Mouse (Mus musculus): Measurements from ENCODE around the gene Ptgr1. TPM values are rescaled to one million over a fixed set of nuclear protein-coding genes. Genes with fewer than 3 reads are reported as not detected.

The Ptgr1 gene
- polyA plus RNA-seq, 2 experiments: 19.2 to 34.7 TPM

DNA sequence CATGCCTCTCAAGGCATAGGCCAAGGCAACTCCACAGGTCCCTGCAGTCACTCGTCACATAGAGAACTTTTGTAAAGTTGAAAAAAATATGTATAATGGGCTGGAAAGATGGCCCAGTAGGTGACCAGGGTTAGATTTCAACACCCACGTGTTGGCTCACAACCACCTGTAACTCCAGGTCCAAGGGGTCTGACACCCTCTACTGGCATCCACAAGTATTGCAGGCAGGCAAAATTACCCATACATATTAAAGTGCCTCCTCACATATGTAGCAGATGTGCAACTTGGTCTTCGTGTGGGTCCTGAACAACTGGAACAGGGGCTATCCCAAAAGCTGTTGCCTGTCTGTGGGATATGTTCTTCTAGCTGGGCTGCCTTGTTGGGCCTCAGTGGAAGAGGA lies 59.3 kb downstream of the Ptgr1 start:
- H3K27ac ChIP-seq (replicated peaks; ENCODE audit: low read depth, low read length): no peak overlapping the region
- 60% methylated on average over 3 of the region's 3 CpGs for WGBS

DNA sequence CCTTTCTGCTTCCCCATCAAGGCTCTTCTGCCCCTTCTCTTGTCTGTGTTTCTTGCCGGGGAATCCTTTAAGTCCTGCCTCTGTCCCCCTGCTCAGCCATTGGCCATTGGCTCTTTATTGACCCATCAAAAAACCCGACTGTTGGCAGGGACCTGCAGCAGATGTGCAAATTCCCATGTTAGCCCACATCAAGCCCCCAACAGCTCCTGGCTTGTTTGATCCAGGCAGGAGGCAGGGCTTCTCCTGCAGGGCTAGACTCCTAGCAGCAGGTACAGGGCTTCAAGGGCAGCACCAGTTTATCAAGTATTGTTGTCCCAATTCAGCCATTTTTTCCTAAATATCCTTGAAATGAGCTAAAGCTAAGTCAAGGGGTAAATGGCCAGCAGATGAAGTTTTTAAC lies 60.8 kb downstream of the Ptgr1 start:
- H3K36me3 ChIP-seq (ENCODE audit: control insufficient read depth, insufficient read depth, low read length): no peaks in the 10 kb centered on the region
- H3K9me3 ChIP-seq (ENCODE audit: control insufficient read depth, low read length): no peaks in the 10 kb centered on the region
- H3K4me1 ChIP-seq (ENCODE audit: control insufficient read depth, insufficient read depth, low read length): no peaks in the 10 kb centered on the region
- no peak for TF ChIP-seq POLR2A (IDR thresholded peaks at IDR 0.05; ENCODE audit: borderline replicate concordance, extremely low read depth, insufficient read depth, insufficient read length)
- no peak overlapping the region for H3K4me3 ChIP-seq (replicated peaks; ENCODE audit: low read length)
- no peak for ATAC-seq (ENCODE audit: low FRiP score, low read depth)
- no peak for DNase-seq (ENCODE audit: low spot score)
- no peak overlapping the region for H3K4me2 ChIP-seq (replicated peaks; ENCODE audit: low read depth, low read length, severe bottlenecking)
- no peak overlapping the region for H3K27ac ChIP-seq (replicated peaks; ENCODE audit: low read depth, low read length)
- H3K27me3 ChIP-seq (ENCODE audit: control insufficient read depth, insufficient read depth, low read length): no peaks in the 10 kb centered on the region
- 21% methylated on average over 2 of the region's 2 CpGs for WGBS
- no peak overlapping the region for H3K9ac ChIP-seq (ENCODE audit: low read depth, low read length, severe bottlenecking)

More for the DNA sequence above, 59.3 kb downstream of the Ptgr1 start:
- no peaks in the 10 kb centered on the region for H3K9me3 ChIP-seq (ENCODE audit: control insufficient read depth, low read length)
- no peaks in the 10 kb centered on the region for H3K27me3 ChIP-seq (ENCODE audit: control insufficient read depth, insufficient read depth, low read length)
- H3K4me3 ChIP-seq (replicated peaks; ENCODE audit: low read length): no peak overlapping the region
- no peak overlapping the region for H3K4me2 ChIP-seq (replicated peaks; ENCODE audit: low read depth, low read length, severe bottlenecking)
- H3K4me1 ChIP-seq (ENCODE audit: control insufficient read depth, insufficient read depth, low read length): no peaks in the 10 kb centered on the region
- H3K9ac ChIP-seq (ENCODE audit: low read depth, low read length, severe bottlenecking): no peak overlapping the region
- ATAC-seq (ENCODE audit: low FRiP score, low read depth) (no peak), DNase-seq (ENCODE audit: low spot score) (no peak)
- H3K36me3 ChIP-seq (ENCODE audit: control insufficient read depth, insufficient read depth, low read length): no peaks in the 10 kb centered on the region
- TF ChIP-seq POLR2A (IDR thresholded peaks at IDR 0.05; ENCODE audit: borderline replicate concordance, extremely low read depth, insufficient read depth, insufficient read length): no peak

DNA sequence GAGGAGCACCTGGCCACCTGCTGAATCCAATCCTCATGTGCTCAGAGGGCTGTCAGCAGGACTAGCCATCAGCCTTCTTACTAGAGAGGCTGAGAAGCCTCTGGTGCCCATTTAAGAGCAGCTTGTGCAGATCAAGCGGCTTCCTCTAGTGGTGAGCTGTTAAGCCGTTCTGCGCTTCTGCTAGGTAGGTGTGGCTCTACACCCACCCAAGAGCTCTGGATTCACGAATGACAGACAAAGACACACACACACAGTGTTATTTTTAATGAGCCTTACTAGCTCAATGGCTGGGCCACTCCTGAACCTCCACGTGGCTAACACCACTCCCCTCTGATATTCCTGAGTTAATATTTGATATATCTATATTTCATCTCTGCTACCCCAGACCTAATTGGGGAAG lies 61.3 kb downstream of the Ptgr1 start:
- H3K4me1 ChIP-seq (ENCODE audit: control insufficient read depth, insufficient read depth, low read length): no peaks in the 10 kb centered on the region
- ATAC-seq (ENCODE audit: low FRiP score, low read depth): no peak
- no peaks in the 10 kb centered on the region for H3K36me3 ChIP-seq (ENCODE audit: control insufficient read depth, insufficient read depth, low read length)
- no peak overlapping the region for H3K9ac ChIP-seq (ENCODE audit: low read depth, low read length, severe bottlenecking)
- TF ChIP-seq POLR2A (IDR thresholded peaks at IDR 0.05; ENCODE audit: borderline replicate concordance, extremely low read depth, insufficient read depth, insufficient read length): no peak
- no peak overlapping the region for H3K4me2 ChIP-seq (replicated peaks; ENCODE audit: low read depth, low read length, severe bottlenecking)
- 24% methylated on average over 5 of the region's 5 CpGs for WGBS
- H3K27ac ChIP-seq (replicated peaks; ENCODE audit: low read depth, low read length): no peak overlapping the region
- no peak for DNase-seq (ENCODE audit: low spot score)
- H3K27me3 ChIP-seq (ENCODE audit: control insufficient read depth, insufficient read depth, low read length): no peaks in the 10 kb centered on the region
- no peak overlapping the region for H3K4me3 ChIP-seq (replicated peaks; ENCODE audit: low read length)
- no peaks in the 10 kb centered on the region for H3K9me3 ChIP-seq (ENCODE audit: control insufficient read depth, low read length)

DNA sequence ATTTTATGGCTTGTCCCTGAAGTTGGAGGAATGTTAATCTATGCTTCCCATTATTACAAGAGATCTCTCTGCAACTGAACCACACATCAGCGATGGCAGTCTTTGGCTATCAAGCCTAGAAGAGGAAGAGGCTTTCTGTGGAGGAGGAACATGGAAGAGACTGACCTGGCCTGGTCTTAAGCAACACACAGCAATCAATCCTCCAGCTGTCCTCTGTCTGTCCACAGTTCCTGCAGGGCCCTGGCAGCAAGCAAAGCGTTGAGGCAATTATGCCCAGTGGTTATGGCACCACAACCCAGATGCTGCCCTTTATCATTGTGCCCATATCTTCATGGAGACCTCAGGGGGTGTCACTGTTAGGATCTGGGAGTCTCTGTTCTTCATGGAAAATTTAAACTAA lies 63.0 kb downstream of the Ptgr1 start:
- Histone ChIP-seq H3K4me2 (replicated peaks; ENCODE audit: low read depth, low read length, severe bottlenecking) (no peak overlapping the region), H3K27me3 (ENCODE audit: control insufficient read depth, insufficient read depth, low read length) (no peaks in the 10 kb centered on the region), H3K9ac (ENCODE audit: low read depth, low read length, severe bottlenecking) (no peak overlapping the region), H3K4me3 (replicated peaks; ENCODE audit: low read length) (no peak overlapping the region), H3K9me3 (ENCODE audit: control insufficient read depth, low read length) (no peaks in the 10 kb centered on the region), H3K4me1 (ENCODE audit: control insufficient read depth, insufficient read depth, low read length) (no peaks in the 10 kb centered on the region), H3K36me3 (ENCODE audit: control insufficient read depth, insufficient read depth, low read length) (no peaks in the 10 kb centered on the region), H3K27ac (replicated peaks; ENCODE audit: low read depth, low read length) (no peak overlapping the region)
- TF ChIP-seq POLR2A (IDR thresholded peaks at IDR 0.05; ENCODE audit: borderline replicate concordance, extremely low read depth, insufficient read depth, insufficient read length): no peak
- 76% methylated on average over 2 of the region's 2 CpGs for WGBS
- DNase-seq (ENCODE audit: low spot score) (no peak), ATAC-seq (ENCODE audit: low FRiP score, low read depth) (no peak)

Other genes with a start within 250 kb of the Ptgr1 start
- gene Olfr267, start 199.4 kb downstream of the Ptgr1 start, polyA plus RNA-seq (2012; rRNA removed): 0.20 and 0.70 TPM in 2 replicates
- 0.07 and 0.19 TPM in 2 replicates for gene Olfr267, start 199.4 kb downstream of the Ptgr1 start, polyA plus RNA-seq (2014; fragmentation: Nextera tagmentation; extraction: Ambion mirVana)
- gene Ecpas, start 74.4 kb downstream of the Ptgr1 start, polyA plus RNA-seq (2012; rRNA removed): 21.4 and 25.7 TPM in 2 replicates
- 41.9 and 46.9 TPM in 2 replicates for gene Ecpas, start 74.4 kb downstream of the Ptgr1 start, polyA plus RNA-seq (2014; fragmentation: Nextera tagmentation; extraction: Ambion mirVana)
- gene Zkscan16, start 43.5 kb downstream of the Ptgr1 start, polyA plus RNA-seq (2012; rRNA removed): 1.8 and 2.5 TPM in 2 replicates
- gene Zkscan16, start 43.5 kb downstream of the Ptgr1 start, polyA plus RNA-seq (2014; fragmentation: Nextera tagmentation; extraction: Ambion mirVana): 0.91 and 1.5 TPM in 2 replicates
- gene Dnajc25, start 7.9 kb upstream of the Ptgr1 start, polyA plus RNA-seq (2012; rRNA removed): 10.1 and 10.7 TPM in 2 replicates
- 18.3 and 20.8 TPM in 2 replicates for gene Dnajc25, start 7.9 kb upstream of the Ptgr1 start, polyA plus RNA-seq (2014; fragmentation: Nextera tagmentation; extraction: Ambion mirVana)
- gene Gm20503, start 16.1 kb upstream of the Ptgr1 start, polyA plus RNA-seq (2012; rRNA removed): 0.14 TPM in 1 of 2 replicates, not detected in the other
- 15.8 and 19.0 TPM in 2 replicates for gene Gm20503, start 16.1 kb upstream of the Ptgr1 start, polyA plus RNA-seq (2014; fragmentation: Nextera tagmentation; extraction: Ambion mirVana)
- gene Gng10, start 48.0 kb upstream of the Ptgr1 start, polyA plus RNA-seq (2012; rRNA removed): 60.9 and 72.3 TPM in 2 replicates
- gene Gng10, start 48.0 kb upstream of the Ptgr1 start, polyA plus RNA-seq (2014; fragmentation: Nextera tagmentation; extraction: Ambion mirVana): 143 and 177 TPM in 2 replicates
- gene AI481877, start 151.9 kb upstream of the Ptgr1 start, polyA plus RNA-seq (2012; rRNA removed): not detected in 2 replicates
- not detected in 2 replicates for gene AI481877, start 151.9 kb upstream of the Ptgr1 start, polyA plus RNA-seq (2014; fragmentation: Nextera tagmentation; extraction: Ambion mirVana)
- 34.0 and 43.7 TPM in 2 replicates for gene Ugcg, start 202.1 kb upstream of the Ptgr1 start, polyA plus RNA-seq (2012; rRNA removed)
- gene Ugcg, start 202.1 kb upstream of the Ptgr1 start, polyA plus RNA-seq (2014; fragmentation: Nextera tagmentation; extraction: Ambion mirVana): 13.9 and 15.3 TPM in 2 replicates

Data from limb, embryonic 14.5 days (tissue).